10 mouse cellular contexts compared by ENCODE assay signal in genomic region chr1:146494221-146494620, GRCm38 (mm10). TPM values are rescaled to one million over a fixed set of nuclear protein-coding genes. Genes with fewer than 3 reads are reported as not detected.
DNase-seq lines count a peak whose midpoint lies in the region; ATAC-seq and TF ChIP-seq lines count a peak whose summit lies in the region.
"Had no signal": no experiment of that assay in that cellular context is flagged by ENCODE, and none has a peak within 500 bp of the region (broad histone marks: within the 10 kb centered on the region; RNA-seq: fewer than 3 reads in every experiment).

No protein-coding gene starts in this region.

- H3K4me1 ChIP-seq in kidney, embryonic 15.5 days = peaks cover 18% of the 10 kb centered on the region
- peaks cover 23% of the 10 kb centered on the region for H3K4me1 ChIP-seq in embryonic facial prominence, embryonic 10.5 days
- no peaks in the 10 kb centered on the region for H3K4me1 ChIP-seq in neural tube, embryonic 12.5 days

- no peak for DNase-seq in kidney, postnatal 36 days
- no peak for DNase-seq in embryonic facial prominence, embryonic 10.5 days (ENCODE audit: low spot score)
- peak in 1 of 2 experiments; percentile 16 for DNase-seq in left cerebral cortex, adult 2 months (ENCODE audit: extremely low spot score in 1 of 2, low spot score in 2 of 2)
- DNase-seq in c-Kit-positive CD71-positive TER-119-positive erythroid progenitor cells, embryonic 14.5 days (ENCODE audit: low spot score) = no peak
- DNase-seq in lung, postnatal 36 days = no peak

- H3K4me2 ChIP-seq in kidney, embryonic 15.5 days = peak overlapping the region; percentile 50
- H3K4me2 ChIP-seq in neural tube, embryonic 12.5 days (replicated peaks) = peak overlapping the region; percentile 72

- TF ChIP-seq CTCF in left cerebral cortex, adult 2 months (IDR thresholded peaks at IDR 0.05) = no peak

- peaks cover 54% of the 10 kb centered on the region for H3K27me3 ChIP-seq in kidney, embryonic 15.5 days
- peaks cover 53% of the 10 kb centered on the region for H3K27me3 ChIP-seq in embryonic facial prominence, embryonic 10.5 days (replicated peaks; ENCODE audit: low read depth, poor library complexity, severe bottlenecking)
- peaks cover 18% of the 10 kb centered on the region for H3K27me3 ChIP-seq in neural tube, embryonic 12.5 days (replicated peaks)

- no peak overlapping the region for H3K27ac ChIP-seq in kidney, embryonic 15.5 days
- H3K27ac ChIP-seq in embryonic facial prominence, embryonic 10.5 days (replicated peaks) = no peak overlapping the region
- H3K27ac ChIP-seq in left cerebral cortex, adult 2 months = peak overlapping the region; percentile 94
- no peak overlapping the region for H3K27ac ChIP-seq in neural tube, embryonic 12.5 days

- ATAC-seq in kidney, embryonic 15.5 days (replicated peaks; ENCODE audit: low FRiP score) = no peak
- no peak for ATAC-seq in neural tube, embryonic 12.5 days (ENCODE audit: low FRiP score, low read depth)
- ATAC-seq in megakaryocyte-erythroid progenitor cell, adult 5-6 weeks (replicated peaks; ENCODE audit: low FRiP score, low TSS enrichment, poor library complexity, severe bottlenecking) = no peak

- no peaks in the 10 kb centered on the region for H3K9me3 ChIP-seq in kidney, embryonic 15.5 days (replicated peaks)
- no peaks in the 10 kb centered on the region for H3K9me3 ChIP-seq in embryonic facial prominence, embryonic 10.5 days
- H3K9me3 ChIP-seq in neural tube, embryonic 12.5 days = no peaks in the 10 kb centered on the region

- no peak overlapping the region for H3K9ac ChIP-seq in kidney, embryonic 15.5 days
- 0 out of 2 replicates have a peak overlapping the region, but pooled peaks have one; percentile 38 for H3K9ac ChIP-seq in neural tube, embryonic 12.5 days

- H3K4me3 ChIP-seq in kidney, embryonic 15.5 days (replicated peaks) = peak overlapping the region; percentile 26; the same call in 1 of the 2 replicates
- peak overlapping the region; percentile 48 for H3K4me3 ChIP-seq in embryonic facial prominence, embryonic 10.5 days
- H3K4me3 ChIP-seq in left cerebral cortex, adult 2 months = peak overlapping the region; percentile 75
- H3K4me3 ChIP-seq in neural tube, embryonic 12.5 days = peak overlapping the region; percentile 43

- intact Hi-C loops in left cerebral cortex, adult 2 months (cut with DNase I) = loop anchor here (10.0 kb wide), 3 partner anchors 361 to 1919 kb away; no protein-coding TSS in a partner anchor

- no peaks in the 10 kb centered on the region for H3K36me3 ChIP-seq in kidney, embryonic 15.5 days
- no peaks in the 10 kb centered on the region for H3K36me3 ChIP-seq in embryonic facial prominence, embryonic 10.5 days (replicated peaks)
- H3K36me3 ChIP-seq in neural tube, embryonic 12.5 days = no peaks in the 10 kb centered on the region

- 12% methylated on average over 7 of the region's 7 CpGs for WGBS in kidney, embryonic 15.5 days
- WGBS in embryonic facial prominence, embryonic 10.5 days = 13% methylated on average over 7 of the region's 7 CpGs
- WGBS in neural tube, embryonic 12.5 days = 11% methylated on average over 7 of the region's 7 CpGs

RNA-seq across cellular contexts. Expression of gene Brinp3, which starts 0.3 kb away (rescaled TPM):
- polyA plus RNA-seq in kidney, embryonic 15.5 days (2015; fragmentation: Nextera tagmentation; extraction: Ambion mirVana) = 0.19 and 0.32 TPM in 2 replicates
- polyA plus RNA-seq in embryonic facial prominence, embryonic 10.5 days (2016; fragmentation: Nextera tagmentation; extraction: Ambion mirVana) = 0.06 and 0.32 TPM in 2 replicates
- total RNA-seq in left cerebral cortex, adult 2 months (2021) = 10 to 100 TPM; 46.8 to 49.7 TPM
- polyA plus RNA-seq in neural tube, embryonic 12.5 days (2016; fragmentation: Nextera tagmentation; extraction: Ambion mirVana) = 2.8 and 4.5 TPM in 2 replicates
- not detected in 2 replicates for total RNA-seq in megakaryocyte-erythroid progenitor cell, adult 5-6 weeks (2014; fragmentation: Nextera tagmentation)
- not detected in 2 replicates for total RNA-seq in megakaryocyte-erythroid progenitor cell, adult 5-6 weeks (2017)
- total RNA-seq: MEL; neutrophil, adult 5-6 weeks had no signal
